Mouse (Mus musculus): ENCODE measurements around the gene Grk1.

Gene Grk1

DNA sequence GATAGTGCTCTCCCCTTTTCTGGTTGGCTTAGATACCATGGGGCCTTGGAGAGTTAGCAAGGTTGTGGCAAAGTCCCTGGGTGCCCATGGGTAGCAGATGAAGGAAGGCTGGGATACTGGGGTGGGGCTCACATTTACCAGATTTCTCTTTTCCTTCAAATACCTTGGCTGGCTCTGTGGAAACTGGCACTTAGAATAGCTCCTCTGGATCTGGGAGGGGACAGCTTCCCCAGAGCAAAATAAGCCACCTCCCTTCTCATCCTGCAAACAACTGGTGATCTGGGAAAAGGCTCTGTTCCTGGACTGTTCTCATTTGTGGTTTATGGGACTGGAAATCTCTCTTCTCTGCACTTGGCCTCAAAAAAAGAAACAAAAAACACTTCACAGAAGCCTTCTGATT lies 26.0 kb downstream of the Grk1 start:
- no peak for DNase-seq

GRCm38 (mm10) chr8:13433130-13433529 lies 28.2 kb downstream of the Grk1 start:
- no peak for DNase-seq

- no peak for DNase-seq
Measured at GRCm38 (mm10) chr8:13434889-13435288, 30.0 kb downstream of the Grk1 start, which contains the start of gene Tmem255b. TSS of gene Tmem255b (plus strand) at chr8:13435189.

DNA sequence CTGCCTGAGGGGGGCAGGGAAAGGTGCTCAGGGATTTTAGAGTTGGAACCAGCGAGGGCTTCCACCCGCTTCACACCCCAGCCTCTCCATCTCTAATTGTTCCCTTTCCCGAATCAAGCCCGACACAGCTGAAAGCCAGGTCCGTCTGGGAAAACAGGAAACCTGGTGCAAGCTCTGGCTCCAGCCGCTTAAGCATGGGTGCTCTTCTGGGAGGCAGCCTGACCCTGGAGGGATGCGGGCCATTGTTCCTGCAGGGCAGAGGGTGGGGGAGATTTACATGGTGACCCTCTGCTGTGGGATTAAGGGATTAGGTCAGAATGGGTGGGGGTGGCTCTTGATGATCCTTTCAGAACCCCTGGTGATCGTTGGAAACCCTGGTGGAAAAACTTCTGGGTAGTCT lies 31.2 kb downstream of the Grk1 start:
- DNase-seq = no peak

- DNase-seq = no peak
Measured at GRCm38 (mm10) chr8:13437531-13437930, 32.6 kb downstream of the Grk1 start.

DNA sequence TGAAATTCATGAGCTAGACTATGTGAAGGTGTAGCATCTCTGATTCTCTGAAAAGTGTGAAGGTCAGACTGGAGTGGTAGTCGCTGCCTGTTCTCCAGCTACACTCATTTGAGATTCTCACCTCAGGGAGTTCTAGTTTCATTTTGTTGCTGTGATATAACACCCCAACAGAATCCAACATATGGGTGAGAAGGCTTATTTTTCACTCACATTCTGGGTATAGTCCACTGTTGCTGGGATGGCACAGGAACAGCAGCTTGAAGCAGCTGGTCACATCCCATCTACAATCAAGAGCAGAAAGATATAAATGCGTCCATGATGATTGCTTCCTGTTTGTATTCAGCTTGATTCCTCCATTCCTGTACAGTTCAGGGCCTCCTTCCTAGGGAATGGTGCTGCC lies 37.3 kb downstream of the Grk1 start:
- DNase-seq = no peak

- no peak for DNase-seq
Measured at GRCm38 (mm10) chr8:13446456-13446855, 41.6 kb downstream of the Grk1 start.

DNA sequence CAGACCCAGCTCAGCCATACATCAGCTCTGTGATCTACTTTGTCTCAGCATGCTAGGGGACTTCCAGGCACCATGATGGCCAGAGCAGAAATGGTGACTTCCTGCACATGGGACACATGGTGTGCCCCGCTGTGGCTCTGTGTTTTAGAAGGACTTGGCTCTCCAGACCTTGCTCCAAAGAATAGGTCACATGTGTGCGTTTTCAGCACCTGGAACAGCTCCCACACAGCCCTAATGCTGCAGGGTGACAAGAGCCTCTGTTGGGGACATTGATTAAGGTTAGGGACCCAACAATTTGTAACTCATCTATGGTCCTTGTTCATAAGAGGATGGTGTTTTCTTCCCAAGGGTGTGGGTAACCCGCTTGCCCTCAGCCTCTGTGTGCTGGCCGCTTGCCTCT lies 43.3 kb downstream of the Grk1 start:
- peak; percentile 48 for DNase-seq

DNA sequence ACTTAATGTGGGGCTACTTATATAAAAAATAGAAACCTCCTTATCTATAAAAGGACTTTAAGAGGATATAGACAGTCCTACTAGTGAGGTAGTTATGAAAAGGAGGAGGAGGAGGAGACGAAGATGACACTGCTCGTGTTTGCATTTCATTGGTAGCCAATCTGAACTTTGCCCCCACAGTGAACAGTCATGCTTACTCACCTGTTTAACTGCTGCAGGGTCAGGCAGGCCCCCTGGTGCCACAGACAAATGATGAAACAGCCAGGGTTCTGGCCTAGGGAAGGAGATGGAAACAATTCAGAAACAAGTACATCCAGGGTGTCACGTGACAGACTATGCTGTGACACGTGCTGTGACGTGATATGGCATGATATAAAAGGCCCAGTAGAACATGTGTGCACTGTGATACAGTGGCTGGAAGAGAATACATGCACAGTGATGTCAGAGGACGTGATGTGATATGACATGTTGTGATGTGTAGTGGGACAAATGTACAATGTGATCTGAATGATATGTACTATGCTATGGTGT lies 46.9 kb downstream of the Grk1 start:
- no peak for DNase-seq

GRCm38 (mm10) chr8:13454341-13455113 lies 49.6 kb downstream of the Grk1 start:
- no peak for DNase-seq

DNA sequence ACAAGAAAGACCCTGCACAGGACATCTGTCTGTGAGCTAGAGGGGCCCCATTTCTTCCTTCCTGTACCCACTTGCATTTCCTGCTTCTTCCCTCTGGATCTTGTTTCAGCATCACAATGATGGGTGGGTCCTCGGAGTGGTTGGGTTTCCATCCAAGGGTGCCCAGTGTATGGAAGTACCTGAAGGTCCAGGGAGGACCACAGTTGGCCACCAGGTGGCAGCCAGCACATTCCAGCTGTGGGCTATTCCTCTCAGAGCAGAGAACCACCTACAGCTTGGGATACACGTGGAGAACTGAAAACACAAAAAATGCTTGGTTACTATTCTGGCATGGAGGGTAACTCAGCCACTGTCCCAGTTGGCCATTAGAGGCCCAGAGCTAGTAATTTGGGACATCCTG lies 50.4 kb downstream of the Grk1 start:
- DNase-seq = peak; percentile 81

GRCm38 (mm10) chr8:13459431-13459830 lies 54.5 kb downstream of the Grk1 start:
- DNase-seq = no peak

GRCm38 (mm10) chr8:13461085-13461765 lies 56.3 kb downstream of the Grk1 start:
- DNase-seq = peak; percentile 40

- DNase-seq = peak; percentile 78
Measured at GRCm38 (mm10) chr8:13461843-13462242, 57.0 kb downstream of the Grk1 start.

DNA sequence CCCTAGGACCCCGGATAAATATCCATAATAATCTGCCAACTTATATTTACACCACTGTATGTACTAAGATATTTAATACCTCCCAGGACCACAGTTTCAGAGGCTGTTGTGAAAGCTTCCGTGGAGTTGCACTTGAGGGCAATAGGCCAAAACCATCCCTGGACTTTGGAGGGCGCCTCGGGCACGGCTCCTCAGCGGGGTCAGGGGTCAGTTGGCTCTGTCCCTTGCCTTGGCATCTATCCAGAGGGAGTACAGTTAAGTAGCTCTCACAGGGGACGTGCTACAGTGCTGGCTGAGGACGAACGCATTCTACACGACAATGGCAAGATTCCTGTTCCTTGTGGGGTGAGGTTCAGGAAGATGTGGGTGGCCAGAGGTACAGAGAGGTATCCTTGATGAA lies 57.5 kb downstream of the Grk1 start:
- DNase-seq = peak; percentile 93

DNA sequence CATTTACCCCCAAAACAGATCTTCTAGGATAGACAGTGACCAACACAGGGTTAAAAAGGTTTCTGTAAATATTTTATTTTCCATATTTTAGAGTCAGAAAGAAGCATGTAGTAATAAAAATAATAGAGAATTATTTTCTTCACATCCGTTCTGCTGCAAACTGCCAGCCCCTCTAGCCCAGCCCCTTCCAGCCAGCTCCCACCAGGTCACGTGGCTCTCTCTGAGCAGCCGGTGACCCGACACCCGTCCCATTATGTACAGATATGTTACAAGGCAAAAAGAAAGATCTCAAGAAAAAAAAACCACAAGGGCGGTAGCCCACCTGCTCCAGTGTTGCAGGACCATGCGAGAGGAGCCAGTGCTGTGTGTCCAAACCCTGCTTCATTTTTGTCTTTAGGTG lies 60.4 kb downstream of the Grk1 start:
- DNase-seq = peak; percentile 60

DNA sequence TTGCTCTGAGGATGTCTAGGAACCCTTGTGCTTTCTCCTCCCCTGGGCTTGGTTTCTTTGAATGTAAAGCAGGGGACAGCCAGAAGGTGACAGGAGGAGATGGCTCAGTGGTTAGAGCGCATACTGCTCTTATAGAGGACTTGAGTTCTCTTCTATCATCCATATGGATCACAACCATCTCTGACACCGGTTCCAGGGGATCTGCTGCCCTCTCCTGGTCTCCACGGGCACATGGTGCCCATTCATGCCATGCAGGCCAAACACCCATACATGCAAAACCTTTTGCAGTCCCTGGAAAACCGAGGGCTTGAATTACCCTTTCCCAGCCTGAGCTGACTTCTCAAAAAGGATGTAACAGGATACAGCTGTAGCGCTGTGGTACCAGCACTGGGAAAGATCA lies 62.1 kb downstream of the Grk1 start:
- peak; percentile 43 for DNase-seq

- DNase-seq = no peak
Measured at GRCm38 (mm10) chr8:13468737-13469136, 63.9 kb downstream of the Grk1 start.

GRCm38 (mm10) chr8:13471484-13471883 lies 66.6 kb downstream of the Grk1 start:
- DNase-seq = no peak
